In the genomic region with DNA sequence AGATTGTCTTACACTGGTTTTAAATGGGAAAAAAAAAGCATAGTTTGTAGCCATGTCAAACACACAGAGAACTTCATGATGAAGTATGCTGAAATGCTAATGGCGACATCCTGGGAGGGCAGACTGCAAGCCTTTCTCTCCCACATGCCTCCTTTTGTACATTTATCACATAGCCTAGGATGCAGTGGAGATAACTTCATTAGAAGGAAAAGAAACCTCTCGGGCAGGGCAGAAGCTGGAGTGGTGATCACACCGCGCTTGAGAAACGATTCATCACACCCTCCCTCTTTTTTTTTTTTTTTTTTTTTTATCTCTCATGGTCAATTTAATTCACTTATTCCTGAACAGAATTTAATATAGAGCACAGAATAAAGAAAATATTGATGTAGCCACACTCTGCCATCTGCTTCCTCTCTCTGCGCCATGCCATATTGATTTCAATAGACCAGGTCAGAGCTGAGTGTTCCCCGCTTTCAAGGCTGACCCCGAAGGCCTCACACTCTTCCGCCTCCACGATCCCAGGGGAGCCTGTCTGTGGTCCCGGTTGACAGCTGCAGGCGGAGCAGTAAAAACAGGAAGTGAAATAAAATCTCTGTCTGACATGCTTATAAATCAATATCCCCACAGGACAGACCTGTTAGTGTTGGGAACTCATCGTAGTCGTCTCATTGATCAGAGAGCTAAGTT, we compare ENCODE assay signal across 9 mouse cellular contexts. TPM values are rescaled to one million over a fixed set of nuclear protein-coding genes. Genes with fewer than 3 reads are reported as not detected.
DNase-seq lines count a peak whose midpoint lies in the region; ATAC-seq lines count a peak whose summit lies in the region.
"Had no signal": no experiment of that assay in that cellular context is flagged by ENCODE, and none has a peak within 500 bp of the region (broad histone marks: within the 10 kb centered on the region; RNA-seq: fewer than 3 reads in every experiment).

No protein-coding gene starts in this region.

- no peaks in the 10 kb centered on the region for H3K36me3 ChIP-seq in midbrain, embryonic 10.5 days
- no peaks in the 10 kb centered on the region for H3K36me3 ChIP-seq in midbrain, embryonic 16.5 days (ENCODE audit: control insufficient read depth, insufficient read depth, low read length)
- H3K36me3 ChIP-seq: lung, embryonic 15.5 days had no signal

- WGBS in midbrain, embryonic 10.5 days, result 80% methylated on average over 14 of the region's 14 CpGs
- 52% methylated on average over 14 of the region's 14 CpGs for WGBS in midbrain, embryonic 16.5 days

- H3K9ac ChIP-seq in midbrain, embryonic 16.5 days (ENCODE audit: low read depth, low read length), result no peak overlapping the region
- H3K9ac ChIP-seq: lung, embryonic 15.5 days had no signal

- DNase-seq in midbrain, embryonic 10.5 days (ENCODE audit: low spot score), result peak; percentile 30
- peak; percentile 29 for DNase-seq in lung, postnatal 25 days (ENCODE audit: low spot score)
- peak; percentile 16 to 43 for DNase-seq in spleen, postnatal 14 days (ENCODE audit: low spot score in 2 of 2)
- no peak for DNase-seq in thymus, postnatal 0 days (ENCODE audit: low spot score)
- DNase-seq in urinary bladder, adult 18-20 months (ENCODE audit: low spot score in 2 of 2), result no peak
- DNase-seq in right cerebral cortex, postnatal 14 days, result no peak

- no peaks in the 10 kb centered on the region for H3K9me3 ChIP-seq in midbrain, embryonic 10.5 days (replicated peaks)
- H3K9me3 ChIP-seq in midbrain, embryonic 16.5 days (replicated peaks; ENCODE audit: control insufficient read depth, low read length, poor library complexity, severe bottlenecking), result no peaks in the 10 kb centered on the region
- H3K9me3 ChIP-seq: lung, embryonic 15.5 days had no signal

- 0 out of 2 replicates have a peak, but pooled peaks cover 5% of the 10 kb centered on the region for H3K4me1 ChIP-seq in midbrain, embryonic 10.5 days
- H3K4me1 ChIP-seq in midbrain, embryonic 16.5 days (ENCODE audit: control insufficient read depth, insufficient read depth, low read length), result peaks cover 4% of the 10 kb centered on the region; the same call in 1 of the 2 replicates
- H3K4me1 ChIP-seq: lung, embryonic 15.5 days had no signal

- H3K27ac ChIP-seq in midbrain, embryonic 10.5 days (replicated peaks), result no peak overlapping the region
- no peak overlapping the region for H3K27ac ChIP-seq in midbrain, embryonic 16.5 days (ENCODE audit: low read length)
- H3K27ac ChIP-seq: lung, embryonic 15.5 days had no signal

- H3K27me3 ChIP-seq in midbrain, embryonic 10.5 days (ENCODE audit: low read depth, poor library complexity, severe bottlenecking), result no peaks in the 10 kb centered on the region
- H3K27me3 ChIP-seq in midbrain, embryonic 16.5 days (ENCODE audit: control insufficient read depth, insufficient read depth, low read depth, low read length), result no peaks in the 10 kb centered on the region
- H3K27me3 ChIP-seq: lung, embryonic 15.5 days had no signal

- H3K4me3 ChIP-seq in midbrain, embryonic 10.5 days, result no peak overlapping the region
- H3K4me3 ChIP-seq in midbrain, embryonic 16.5 days (ENCODE audit: low read depth, low read length), result no peak overlapping the region
- H3K4me3 ChIP-seq: lung, embryonic 15.5 days had no signal

- no peak overlapping the region for H3K4me2 ChIP-seq in midbrain, embryonic 16.5 days (ENCODE audit: low read length)
- H3K4me2 ChIP-seq: lung, embryonic 15.5 days had no signal

- no peak for ATAC-seq in midbrain, embryonic 16.5 days
- ATAC-seq in hematopoietic stem cell, adult 5-6 weeks (replicated peaks in 1 of 2; ENCODE audit: insufficient read depth in 1 of 2, low FRiP score in 2 of 2, low TSS enrichment in 1 of 2, low read depth in 1 of 2, poor library complexity in 2 of 2, severe bottlenecking in 2 of 2), result peak; percentile 53 to 61

RNA-seq across cellular contexts. Expression of a gene that starts 32.0 kb away (rescaled TPM):
- 24.1 and 24.4 TPM in 2 replicates for polyA plus RNA-seq in midbrain, embryonic 10.5 days (2016; fragmentation: Nextera tagmentation; extraction: Ambion mirVana)
- 26.3 and 28.2 TPM in 2 replicates for polyA plus RNA-seq in midbrain, embryonic 16.5 days (2015; fragmentation: Nextera tagmentation; extraction: Ambion mirVana)
- 126 and 133 TPM in 2 replicates for total RNA-seq in hematopoietic stem cell, adult 5-6 weeks (2017)
- polyA plus RNA-seq in thymus, postnatal 0 days (2015; fragmentation: Nextera tagmentation; extraction: Ambion mirVana), result 24.9 and 34.6 TPM in 2 replicates

Comparison
In these comparisons a context has a peak if more than half of its experiments do, and no peak if none do; other contexts are left out.
1. DNase-seq: peak in midbrain, embryonic 10.5 days (single experiment), lung, postnatal 25 days (single experiment) and spleen, postnatal 14 days (2 of 2); none in thymus, postnatal 0 days (single experiment), urinary bladder, adult 18-20 months (0 of 2) and right cerebral cortex, postnatal 14 days (single experiment).